Mouse (Mus musculus): Measurements from ENCODE around the gene Rpgrip1.
"Not testable (repeated sequence)": the region's sequence is repeated elsewhere in the genome, so short reads cannot be mapped to it uniquely, and the experiment has no call there.

Rpgrip1 gene

GRCm38 (mm10) chr14:52110346-52110745 is at the start of gene Rpgrip1:
Gene Rpgrip1, plus strand, starts transcription at chr14:52110704.
- DNase-seq (ENCODE audit: low read depth), result no peak

DNA sequence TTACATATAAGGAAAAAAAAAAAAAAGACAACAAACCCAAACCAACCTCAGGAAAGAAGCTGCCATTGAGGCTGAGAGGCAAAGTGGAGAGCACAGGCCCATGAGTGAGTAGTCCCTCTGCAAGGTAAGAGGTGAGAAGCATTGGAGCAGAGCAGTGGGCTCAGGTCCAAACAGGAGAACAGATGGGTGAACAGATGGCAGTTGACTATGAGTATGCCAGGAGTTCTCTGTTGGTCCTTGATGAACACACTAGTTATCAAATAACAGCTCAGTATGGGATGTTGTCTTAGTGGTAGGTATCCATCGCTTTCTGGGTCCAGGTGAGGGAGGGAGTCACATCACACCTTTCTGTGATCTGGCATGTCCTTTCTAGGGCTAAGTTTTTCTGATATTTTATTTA is 49.7 kb upstream of the Rpgrip1 start:
- DNase-seq (ENCODE audit: low read depth), result no peak

- DNase-seq (ENCODE audit: low read depth), result no peak
Observed at GRCm38 (mm10) chr14:52061798-52062197, 48.7 kb upstream of the Rpgrip1 start.

DNA sequence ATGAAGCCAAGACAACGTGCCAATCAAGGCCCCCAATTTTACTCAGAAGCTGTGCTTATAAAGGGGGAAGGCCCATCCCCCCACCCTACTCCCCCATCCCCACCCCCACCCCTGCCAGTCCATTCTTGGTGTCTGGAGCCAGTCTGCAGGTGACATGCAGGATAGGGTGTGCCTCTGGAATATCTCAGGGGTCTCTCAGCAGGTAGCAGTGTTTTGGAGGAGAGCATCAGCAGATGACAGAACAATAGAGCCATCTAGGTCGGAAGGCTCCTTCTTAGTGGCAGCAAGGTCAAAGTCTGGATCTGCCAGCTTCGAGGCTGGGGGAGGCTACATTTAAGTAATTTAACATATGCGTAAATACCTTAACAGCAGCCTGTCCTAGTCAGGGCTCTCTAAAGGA is 44.4 kb upstream of the Rpgrip1 start:
- no peak for DNase-seq (ENCODE audit: low read depth)

- no peak for DNase-seq (ENCODE audit: low read depth)
Observed at GRCm38 (mm10) chr14:52071599-52072137, 38.8 kb upstream of the Rpgrip1 start.

DNA sequence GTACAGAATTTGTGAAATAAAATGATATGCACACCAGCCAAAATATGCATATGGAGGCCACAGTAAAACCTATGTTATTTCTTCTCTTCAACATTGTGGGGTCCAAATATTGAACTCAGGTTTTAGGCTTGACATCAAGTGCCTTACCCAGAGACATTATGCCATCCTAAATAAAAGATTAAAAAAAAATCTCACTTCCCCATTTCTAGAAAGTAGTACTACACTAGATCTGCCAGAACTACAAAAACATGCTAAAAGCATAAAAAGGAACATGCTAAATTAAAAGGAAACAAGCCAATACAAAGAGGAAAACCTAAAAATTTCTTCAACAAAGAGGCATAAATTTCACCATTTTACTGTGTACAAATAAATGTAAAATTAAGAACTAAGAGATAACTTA is 27.4 kb upstream of the Rpgrip1 start:
- no peak for DNase-seq (ENCODE audit: low read depth)

GRCm38 (mm10) chr14:52094533-52094932 is 16.0 kb upstream of the Rpgrip1 start:
- DNase-seq (ENCODE audit: low read depth), result no peak

DNA sequence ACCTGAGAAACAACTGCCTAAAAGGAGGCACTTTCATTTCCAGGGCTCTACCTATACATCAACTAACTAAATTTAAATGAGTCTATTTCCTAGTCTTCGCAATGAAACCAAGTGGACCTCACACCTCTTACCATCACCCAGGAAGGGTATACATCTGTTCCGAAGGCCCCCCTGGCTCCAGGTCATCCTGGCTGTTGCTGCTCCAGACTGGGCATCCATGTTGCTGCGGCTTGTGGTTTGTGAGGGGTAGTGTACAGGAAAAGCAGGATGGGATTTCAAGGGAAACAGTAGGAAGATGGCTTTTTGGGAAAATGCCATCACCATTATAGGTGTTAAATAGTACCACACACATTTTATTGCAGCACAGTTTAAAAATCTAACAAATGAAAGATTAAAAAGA is 13.3 kb upstream of the Rpgrip1 start:
- DNase-seq (ENCODE audit: low read depth), result not testable (repeated sequence)

DNA sequence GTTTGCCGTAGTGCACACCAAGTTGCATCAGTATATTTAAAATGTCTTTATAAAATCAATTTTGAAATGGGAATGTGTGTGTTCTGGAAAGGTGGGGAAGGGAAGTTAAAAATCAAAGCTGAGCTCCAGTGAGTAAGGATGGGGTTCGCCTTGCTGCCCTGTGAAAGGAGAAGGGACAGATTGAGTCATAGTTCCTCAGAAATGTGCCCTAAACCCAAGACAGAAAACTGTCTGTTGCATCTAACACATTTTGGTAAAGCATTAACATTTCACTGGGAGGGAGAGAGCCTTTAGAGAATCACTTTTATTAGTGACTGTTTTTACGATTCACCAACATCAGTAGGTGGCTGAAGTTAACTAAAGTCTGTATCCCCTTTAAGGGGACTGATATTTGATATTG is 12.1 kb upstream of the Rpgrip1 start:
- not testable (repeated sequence) for DNase-seq (ENCODE audit: low read depth)

- no peak for DNase-seq (ENCODE audit: low read depth)
Observed at GRCm38 (mm10) chr14:52099563-52099962, 10.9 kb upstream of the Rpgrip1 start.

DNA sequence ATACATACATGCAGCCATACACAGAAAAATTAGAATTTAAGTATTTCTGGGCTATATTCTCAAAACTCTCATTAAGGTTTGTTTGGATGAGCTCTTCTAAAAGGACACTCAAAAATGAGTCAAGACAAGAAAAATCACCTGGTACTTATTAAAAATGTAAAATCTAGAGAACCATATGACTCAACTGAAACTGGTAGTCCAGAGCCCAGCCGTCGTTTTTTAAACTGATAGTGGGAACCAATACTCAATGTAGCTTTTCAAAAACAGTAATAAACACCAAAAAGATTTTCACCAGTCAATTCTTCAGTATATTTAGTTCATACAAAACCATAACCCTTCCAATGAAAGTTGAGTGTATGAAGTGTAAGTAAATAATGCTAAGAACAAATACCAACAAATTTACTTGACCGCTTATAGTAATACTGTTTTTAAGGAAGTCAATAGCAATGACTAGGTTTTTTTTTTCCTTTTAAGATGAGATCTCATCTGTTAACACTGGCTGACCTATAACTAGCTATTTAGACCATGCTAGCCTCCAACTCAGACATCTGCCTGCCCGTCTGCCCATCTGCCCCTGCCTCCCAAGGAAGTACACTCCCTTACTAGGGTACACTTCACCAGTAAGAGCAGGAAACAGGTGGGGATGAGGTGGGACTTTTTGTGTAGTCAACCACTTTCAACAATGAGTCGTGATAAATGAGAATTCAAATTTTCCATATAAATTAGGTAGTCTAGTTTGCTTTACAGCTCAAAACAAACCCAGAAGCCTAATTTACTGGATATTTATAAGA is 10.1 kb upstream of the Rpgrip1 start:
- DNase-seq (ENCODE audit: low read depth), result no peak

- no peak for DNase-seq (ENCODE audit: low read depth)
Observed at GRCm38 (mm10) chr14:52101285-52102157, 9.0 kb upstream of the Rpgrip1 start.

GRCm38 (mm10) chr14:52103474-52103855 is 7.0 kb upstream of the Rpgrip1 start:
- no peak for DNase-seq (ENCODE audit: low read depth)

DNA sequence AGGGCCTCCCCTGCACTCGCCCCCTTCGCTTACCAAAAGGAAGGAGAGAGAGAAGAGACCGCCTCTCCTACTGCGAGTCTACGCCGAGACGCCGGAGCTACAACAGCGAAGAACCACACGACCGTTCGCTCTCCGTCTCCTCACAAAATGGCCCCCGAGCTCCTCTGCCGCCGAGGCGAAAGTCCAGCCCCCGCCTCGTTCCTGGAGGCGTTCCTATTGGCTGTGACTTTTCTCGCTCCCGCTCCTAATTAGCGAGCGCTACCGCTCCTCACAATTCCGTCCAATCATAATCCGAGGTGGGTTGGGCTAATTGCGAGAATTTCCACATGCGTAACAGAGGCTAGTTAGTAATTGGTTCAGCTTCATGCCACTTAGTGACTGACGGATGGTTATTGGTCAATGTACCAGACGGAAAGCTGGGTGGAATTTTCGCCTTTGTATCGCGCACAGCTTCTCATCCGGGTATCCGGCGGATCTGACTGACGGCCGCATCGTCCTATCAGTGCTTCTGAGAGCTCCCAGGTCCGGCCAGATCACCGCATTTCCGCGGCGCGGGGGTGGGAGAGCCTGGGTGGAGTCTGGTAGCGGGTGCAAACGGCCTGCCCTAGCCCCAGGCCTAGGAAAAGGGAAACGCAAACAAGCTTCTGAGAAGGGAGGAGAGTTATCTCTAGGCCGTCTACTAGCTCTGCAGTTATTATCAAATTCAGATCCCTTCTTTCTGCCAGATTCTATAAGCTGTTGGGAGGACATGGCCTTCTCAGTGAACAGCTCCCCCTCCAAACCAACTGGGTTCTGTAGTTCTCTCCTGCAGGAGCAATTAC is 6.4 kb upstream of the Rpgrip1 start, which contains the start of gene Hnrnpc:
Gene Hnrnpc, minus strand, starts transcription at position 173 of the 821 bp plus-strand sequence.
- DNase-seq (ENCODE audit: low read depth), result peak; percentile 100

GRCm38 (mm10) chr14:52104677-52105285 is 5.7 kb upstream of the Rpgrip1 start:
- no peak for DNase-seq (ENCODE audit: low read depth)

GRCm38 (mm10) chr14:52105308-52105707 is 5.2 kb upstream of the Rpgrip1 start:
- no peak for DNase-seq (ENCODE audit: low read depth)

DNA sequence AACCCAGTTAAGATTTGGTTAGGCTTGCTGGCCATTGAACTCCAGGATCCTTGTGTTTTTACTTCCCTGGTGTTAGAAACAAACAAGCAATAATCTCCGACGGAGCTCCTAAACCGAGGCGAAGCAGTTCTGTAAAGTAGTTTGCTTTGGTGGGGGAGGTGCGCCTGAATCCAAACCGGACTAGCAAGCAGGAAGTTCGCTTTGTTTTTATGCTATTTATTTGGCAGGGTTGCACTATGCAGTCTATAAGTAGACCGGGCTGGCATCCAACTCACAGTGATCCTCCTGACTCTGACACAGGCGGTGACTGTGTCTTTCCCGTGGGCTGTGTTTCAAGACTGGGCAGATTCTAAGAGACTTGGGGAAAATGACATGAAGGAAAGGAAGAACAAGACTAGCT is 3.8 kb upstream of the Rpgrip1 start:
- DNase-seq (ENCODE audit: low read depth), result peak; percentile 56

DNA sequence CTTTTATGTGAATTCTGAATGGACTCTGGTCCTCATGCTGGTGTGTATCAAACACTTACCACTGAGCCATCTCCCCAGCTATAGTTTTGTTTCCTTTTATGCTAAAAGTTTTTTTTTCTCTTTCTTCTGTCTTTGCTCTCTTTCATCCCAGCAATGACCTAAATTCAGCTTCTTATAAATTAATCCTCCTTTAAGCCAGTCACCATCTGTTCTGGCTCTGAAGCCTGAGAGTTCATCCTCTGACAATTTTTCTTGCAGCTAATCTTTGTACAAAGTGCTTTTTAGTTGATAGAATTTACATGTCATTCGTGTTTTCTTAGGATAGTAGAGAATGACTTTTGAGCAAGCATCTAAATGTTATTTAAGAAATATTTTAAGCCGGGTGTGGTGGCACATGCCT is 2.5 kb upstream of the Rpgrip1 start:
- DNase-seq (ENCODE audit: low read depth), result no peak

- no peak for DNase-seq (ENCODE audit: low read depth)
Observed at GRCm38 (mm10) chr14:52114101-52114500, 3.6 kb downstream of the Rpgrip1 start.

DNA sequence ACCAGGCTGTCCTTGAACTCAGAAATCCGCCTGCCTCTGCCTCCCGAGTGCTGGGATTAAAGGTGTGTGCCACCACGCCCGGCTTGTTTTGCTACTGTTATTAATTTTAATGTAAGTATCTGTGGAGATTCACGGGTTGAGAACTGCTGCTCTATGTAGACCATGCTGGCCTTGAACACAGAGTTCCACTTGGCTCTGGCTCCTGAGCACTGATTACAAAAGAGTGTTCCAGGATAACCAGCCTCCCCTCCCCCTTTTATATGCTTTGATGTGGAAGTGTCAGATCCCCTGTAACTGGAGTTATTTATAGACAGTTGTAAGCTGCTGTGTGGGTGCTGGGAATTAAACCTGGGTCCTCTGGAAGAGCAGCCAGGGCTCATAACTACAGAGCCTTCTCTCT is 6.7 kb downstream of the Rpgrip1 start:
- no peak for DNase-seq (ENCODE audit: low read depth)

DNA sequence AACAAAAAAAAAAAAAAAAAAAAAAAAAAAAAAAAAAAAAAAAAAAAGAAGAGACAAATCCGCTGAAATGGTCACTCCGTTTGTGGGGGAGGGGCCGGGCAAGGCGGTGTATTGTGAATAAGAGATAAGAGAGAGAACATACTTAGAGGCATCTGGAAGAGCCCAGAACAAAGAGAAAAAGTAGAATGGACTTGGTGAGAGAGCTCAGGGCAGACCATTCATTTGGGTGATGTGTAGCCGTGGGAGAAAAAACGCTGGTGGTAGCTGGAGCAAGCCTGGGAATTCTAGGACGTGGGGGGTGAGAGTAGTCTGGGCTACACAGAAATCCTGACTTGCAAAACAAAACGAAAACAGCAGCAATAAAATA is 7.9 kb downstream of the Rpgrip1 start:
- DNase-seq (ENCODE audit: low read depth), result no peak

Data from naive thymus-derived CD4-positive, alpha-beta T cell, adult 2 months (primary cell).